8 mouse cellular contexts compared by ENCODE assay signal in the genomic region with DNA sequence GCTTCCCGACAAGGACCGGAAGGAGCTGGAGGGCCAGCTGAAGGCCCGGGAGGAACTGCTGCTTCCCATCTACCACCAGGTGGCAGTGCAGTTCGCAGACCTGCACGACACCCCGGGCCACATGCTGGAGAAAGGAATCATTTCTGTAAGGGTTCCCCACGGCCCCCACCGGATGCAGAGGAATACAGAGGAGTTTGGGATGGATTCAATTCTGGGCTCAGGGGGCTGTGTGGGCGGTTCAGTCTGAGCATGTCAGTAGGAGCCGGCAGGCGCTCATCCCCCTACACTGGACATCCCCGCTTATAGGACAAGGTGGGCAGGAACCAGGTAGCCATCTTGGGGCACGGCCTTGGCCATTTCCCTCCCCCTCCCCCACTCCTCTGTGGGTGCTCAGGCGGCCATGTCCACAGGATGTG. TPM values are rescaled to one million over a fixed set of nuclear protein-coding genes. Genes with fewer than 3 reads are reported as not detected.
DNase-seq lines count a peak whose midpoint lies in the region; ATAC-seq and TF ChIP-seq lines count a peak whose summit lies in the region.

No protein-coding gene starts in this region.

- ATAC-seq in kidney, embryonic 14.5 days (ENCODE audit: low FRiP score, low TSS enrichment) = peak; percentile 76
- peak; percentile 61 for ATAC-seq in stomach, postnatal 0 days (ENCODE audit: low FRiP score, low TSS enrichment)

- peak overlapping the region; percentile 42; the same call in 1 of the 2 replicates for H3K9ac ChIP-seq in kidney, embryonic 14.5 days (ENCODE audit: low read depth, low read length)
- no peak overlapping the region for H3K9ac ChIP-seq in stomach, postnatal 0 days (ENCODE audit: low read length)

- H3K9me3 ChIP-seq in embryonic facial prominence, embryonic 10.5 days = no peaks in the 10 kb centered on the region
- no peaks in the 10 kb centered on the region for H3K9me3 ChIP-seq in kidney, embryonic 14.5 days (ENCODE audit: control insufficient read depth, low read length)
- no peaks in the 10 kb centered on the region for H3K9me3 ChIP-seq in stomach, postnatal 0 days (ENCODE audit: control insufficient read depth, low read length)

- peaks cover 13% of the 10 kb centered on the region for H3K4me1 ChIP-seq in embryonic facial prominence, embryonic 10.5 days
- peaks cover 6% of the 10 kb centered on the region for H3K4me1 ChIP-seq in kidney, embryonic 14.5 days (ENCODE audit: control insufficient read depth, insufficient read depth, low read length)
- no peaks in the 10 kb centered on the region for H3K4me1 ChIP-seq in stomach, postnatal 0 days (replicated peaks; ENCODE audit: control insufficient read depth, insufficient read depth)

- H3K27me3 ChIP-seq in embryonic facial prominence, embryonic 10.5 days (replicated peaks; ENCODE audit: low read depth, poor library complexity, severe bottlenecking) = peaks cover 9% of the 10 kb centered on the region; the same call in 1 of the 2 replicates
- no peaks in the 10 kb centered on the region for H3K27me3 ChIP-seq in kidney, embryonic 14.5 days (ENCODE audit: control insufficient read depth, insufficient read depth, low read length)
- no peaks in the 10 kb centered on the region for H3K27me3 ChIP-seq in stomach, postnatal 0 days (ENCODE audit: control insufficient read depth, insufficient read depth, low read length)

- peak overlapping the region; percentile 39; the same call in 1 of the 2 replicates for H3K4me2 ChIP-seq in kidney, embryonic 14.5 days (replicated peaks; ENCODE audit: low read depth, low read length)
- H3K4me2 ChIP-seq in stomach, postnatal 0 days (replicated peaks; ENCODE audit: low read depth) = no peak overlapping the region

- TF ChIP-seq CTCF in stomach, postnatal 0 days (IDR thresholded peaks at IDR 0.05; ENCODE audit: low read depth) = peak; percentile 94

- no peak for TF ChIP-seq EP300 in stomach, postnatal 0 days (optimal IDR thresholded peaks at IDR 0.05)

- H3K4me3 ChIP-seq in embryonic facial prominence, embryonic 10.5 days = peak overlapping the region; percentile 42
- H3K4me3 ChIP-seq in kidney, embryonic 14.5 days (ENCODE audit: low read length) = peak overlapping the region; percentile 15; the same call in 1 of the 2 replicates
- H3K4me3 ChIP-seq in stomach, postnatal 0 days (ENCODE audit: low read depth, low read length) = no peak overlapping the region

- no peaks in the 10 kb centered on the region for H3K36me3 ChIP-seq in embryonic facial prominence, embryonic 10.5 days (replicated peaks)
- no peaks in the 10 kb centered on the region for H3K36me3 ChIP-seq in kidney, embryonic 14.5 days (ENCODE audit: control insufficient read depth, insufficient read depth, low read length)
- H3K36me3 ChIP-seq in stomach, postnatal 0 days (ENCODE audit: control insufficient read depth, insufficient read depth, low read length) = no peaks in the 10 kb centered on the region

- peak overlapping the region; percentile 77 for H3K27ac ChIP-seq in embryonic facial prominence, embryonic 10.5 days (replicated peaks)
- H3K27ac ChIP-seq in kidney, embryonic 14.5 days (ENCODE audit: low read depth, low read length) = no peak overlapping the region
- no peak overlapping the region for H3K27ac ChIP-seq in stomach, postnatal 0 days (replicated peaks)

- 20% methylated on average over 14 of the region's 14 CpGs for WGBS in embryonic facial prominence, embryonic 10.5 days
- WGBS in kidney, embryonic 14.5 days = 16% methylated on average over 14 of the region's 14 CpGs
- WGBS in stomach, postnatal 0 days = 18% methylated on average over 14 of the region's 14 CpGs

- DNase-seq in 3134 (ENCODE audit: extremely low read depth, insufficient read length, low spot score) (peak; percentile 50), liver (peak; percentile 68)
- peak; percentile 85 for DNase-seq in adrenal gland, postnatal 10 days
- peak; percentile 87 for DNase-seq in embryonic facial prominence, embryonic 10.5 days (ENCODE audit: low spot score)
- peak; percentile 45 for DNase-seq in heart, adult 8-10 months (ENCODE audit: low spot score)
- DNase-seq in neural tube, embryonic 10.5 days (ENCODE audit: extremely low spot score, low spot score) = peak; percentile 82
- peak; percentile 82 for DNase-seq in stomach, postnatal 0 days (ENCODE audit: low spot score)

RNA-seq across cellular contexts. Expression of gene Foxn4, which starts 25.4 kb away (rescaled TPM):
- total RNA-seq in adrenal gland, postnatal 10 days (2021) = not detected
- 1.00 and 1.1 TPM in 2 replicates for polyA plus RNA-seq in embryonic facial prominence, embryonic 10.5 days (2016; fragmentation: Nextera tagmentation; extraction: Ambion mirVana)
- not detected for total RNA-seq in heart, adult 8-10 months (2022)
- 0.11 TPM in 1 of 2 replicates, not detected in the other for polyA plus RNA-seq in kidney, embryonic 14.5 days (2014; fragmentation: Nextera tagmentation; extraction: Ambion mirVana)
- not detected in 2 replicates for polyA plus RNA-seq in stomach, postnatal 0 days (2015; fragmentation: Nextera tagmentation; extraction: Ambion mirVana)

RNA-seq across cellular contexts. Expression of gene Myo1h, which starts 40.8 kb away (rescaled TPM):
- total RNA-seq in adrenal gland, postnatal 10 days (2021) = under 1 TPM; 0.84 to 0.97 TPM
- polyA plus RNA-seq in embryonic facial prominence, embryonic 10.5 days (2016; fragmentation: Nextera tagmentation; extraction: Ambion mirVana) = 0.94 and 1.2 TPM in 2 replicates
- total RNA-seq in heart, adult 8-10 months (2022) = under 1 TPM; 0.19 to 0.31 (median 0.22) TPM
- 1.8 and 2.7 TPM in 2 replicates for polyA plus RNA-seq in kidney, embryonic 14.5 days (2014; fragmentation: Nextera tagmentation; extraction: Ambion mirVana)
- polyA plus RNA-seq in stomach, postnatal 0 days (2015; fragmentation: Nextera tagmentation; extraction: Ambion mirVana) = 3.0 and 3.8 TPM in 2 replicates
